Mouse (Mus musculus) MEL (cell line): ENCODE results near the gene Rai2. TPM values are rescaled to one million over a fixed set of nuclear protein-coding genes. Genes with fewer than 3 reads are reported as not detected.

Source experiments
- DNase-seq: peaks from one replicate; pipeline ENCODE4 v3.0.0; 2011; ENCODE audit warnings: low read depth, low spot score
- H3K27ac ChIP-seq: 2 replicates; pipeline ENCODE4 v1.5.1; 2012; ENCODE audit warnings: low read depth, mild to moderate bottlenecking, control low read depth, low read length, moderate library complexity; ENCODE audit not compliant: control insufficient read depth
- H3K27me3 ChIP-seq, 2 experiments: fragments of 150-350 bp in 1 of 2; sonication (generic) in 1 of 2; 2 replicates each; pipeline ENCODE4 v1.6.1; 2012; ENCODE audit warnings: low read length in 2 of 2, mild to moderate bottlenecking in 2 of 2, improper control_type of control experiment in 1 of 2, moderate library complexity in 1 of 2; ENCODE audit not compliant: insufficient read depth in 2 of 2, control insufficient read depth in 1 of 2
- H3K36me3 ChIP-seq, 2 experiments: 2 replicates each; pipeline ENCODE4 v1.6.1; 2012 to 2014; ENCODE audit warnings: low read length in 2 of 2, improper control_type of control experiment in 1 of 2, inconsistent platforms in 1 of 2, mild to moderate bottlenecking in 1 of 2; ENCODE audit not compliant: insufficient read depth in 2 of 2, control insufficient read depth in 1 of 2
- H3K4me1 ChIP-seq, 2 experiments: fragments of 150-350 bp in 1 of 2; sonication (generic) in 1 of 2; 2 replicates each; pipeline ENCODE4 v1.6.1; 2012; ENCODE audit warnings: low read length in 2 of 2, improper control_type of control experiment in 1 of 2, mild to moderate bottlenecking in 1 of 2; ENCODE audit not compliant: insufficient read depth in 2 of 2, control insufficient read depth in 1 of 2
- H3K4me3 ChIP-seq, 2 experiments: fragments of 150-350 bp in 1 of 2; sonication (generic) in 1 of 2; 2 replicates each; pipeline ENCODE4 v1.5.1; 2012; ENCODE audit warnings: low read depth in 2 of 2, low read length in 2 of 2, mild to moderate bottlenecking in 2 of 2, moderate library complexity in 2 of 2, control low read depth in 1 of 2, improper control_type of control experiment in 1 of 2; ENCODE audit not compliant: control insufficient read depth in 1 of 2, insufficient read depth in 1 of 2
- H3K79me2 ChIP-seq: 2 replicates; pipeline ENCODE4 v1.6.1; 2012; ENCODE audit warnings: mild to moderate bottlenecking, low read length, moderate library complexity; ENCODE audit not compliant: control insufficient read depth, poor library complexity, insufficient read depth
- H3K9ac ChIP-seq: 2 replicates; pipeline ENCODE4 v1.6.1; 2012; ENCODE audit warnings: low read depth, mild to moderate bottlenecking, control low read depth, low read length, moderate library complexity; ENCODE audit not compliant: control insufficient read depth, poor library complexity, severe bottlenecking
- H3K9me3 ChIP-seq: fragments of 150-350 bp; sonication (generic); replicated peaks from 2 replicates; pipeline ENCODE4 v1.6.1; 2012; ENCODE audit warnings: mild to moderate bottlenecking, low read length, improper control_type of control experiment, moderate library complexity; ENCODE audit not compliant: insufficient read depth
- BHLHE40 ChIP-seq: IDR thresholded peaks from 2 replicates; pipeline ENCODE4 v1.6.1; 2012; ENCODE audit warnings: low read depth, mild to moderate bottlenecking, inconsistent platforms, low read length, improper control_type of control experiment, borderline replicate concordance
- CHD1 ChIP-seq: IDR thresholded peaks from 2 replicates; pipeline ENCODE4 v1.6.1; 2012; ENCODE audit warnings: low read depth, mild to moderate bottlenecking, inconsistent platforms, low read length, improper control_type of control experiment
- CHD2 ChIP-seq: IDR thresholded peaks from 2 replicates; pipeline ENCODE4 v1.6.1; 2011; ENCODE audit warnings: low read length, improper control_type of control experiment
- CTCF ChIP-seq, 3 experiments: IDR thresholded peaks in 2 of 3; conservative IDR thresholded peaks in 1 of 3; 2 replicates each; pipeline ENCODE4 v1.5.1; 2011 to 2012; ENCODE audit warnings: low read length in 3 of 3, low read depth in 2 of 3, mild to moderate bottlenecking in 2 of 3, improper control_type of control experiment in 1 of 3, inconsistent platforms in 1 of 3, mixed read lengths in 1 of 3, moderate library complexity in 1 of 3; ENCODE audit not compliant: control insufficient read depth in 1 of 3, insufficient read depth in 1 of 3, poor library complexity in 1 of 3, severe bottlenecking in 1 of 3
- E2F4 ChIP-seq: IDR thresholded peaks from 2 replicates; pipeline ENCODE4 v1.6.1; 2011; ENCODE audit warnings: low read depth, low read length, improper control_type of control experiment, borderline replicate concordance
- ELF1 ChIP-seq: IDR thresholded peaks from 2 replicates; pipeline ENCODE4 v1.6.1; 2014; ENCODE audit warnings: low read depth, mild to moderate bottlenecking, inconsistent platforms, low read length, improper control_type of control experiment, moderate library complexity
- EP300 ChIP-seq, 2 experiments: IDR thresholded peaks; 2 replicates each; pipeline ENCODE4 v1.6.1; 2011; ENCODE audit warnings: improper control_type of control experiment in 2 of 2, low read length in 2 of 2, low read depth in 1 of 2, mild to moderate bottlenecking in 1 of 2
- GABPA ChIP-seq: IDR thresholded peaks from 2 replicates; pipeline ENCODE4 v1.6.1; 2012; ENCODE audit warnings: low read depth, mild to moderate bottlenecking, inconsistent platforms, low read length, improper control_type of control experiment, moderate library complexity
- GATA1 ChIP-seq: IDR thresholded peaks from 2 replicates; pipeline ENCODE4 v1.6.1; 2011; ENCODE audit warnings: low read depth, low read length, improper control_type of control experiment
- HCFC1 ChIP-seq: IDR thresholded peaks from 2 replicates; pipeline ENCODE4 v1.6.1; 2012; ENCODE audit warnings: low read depth, mild to moderate bottlenecking, inconsistent platforms, low read length, improper control_type of control experiment, moderate library complexity
- JUND ChIP-seq: IDR thresholded peaks from 2 replicates; pipeline ENCODE4 v1.6.1; 2011; ENCODE audit warnings: low read depth, mild to moderate bottlenecking, improper control_type of control experiment, low read length
- KAT2A ChIP-seq: conservative IDR thresholded peaks from 2 replicates; pipeline ENCODE4 v1.6.1; 2012; ENCODE audit warnings: low read depth, low read length, improper control_type of control experiment, inconsistent platforms
- MAX ChIP-seq: IDR thresholded peaks from 2 replicates; pipeline ENCODE4 v1.6.1; 2011; ENCODE audit warnings: low read length, improper control_type of control experiment
- MAZ ChIP-seq: IDR thresholded peaks from 2 replicates; pipeline ENCODE4 v1.6.1; 2012; ENCODE audit warnings: low read depth, mild to moderate bottlenecking, inconsistent platforms, low read length, improper control_type of control experiment
- MEF2A ChIP-seq: IDR thresholded peaks from 2 replicates; pipeline ENCODE4 v1.6.1; 2014; ENCODE audit warnings: low read depth, mild to moderate bottlenecking, inconsistent platforms, low read length, improper control_type of control experiment; ENCODE audit not compliant: poor library complexity, insufficient replicate concordance, severe bottlenecking; ENCODE audit errors: extremely low read depth
- MXI1 ChIP-seq: IDR thresholded peaks from 2 replicates; pipeline ENCODE4 v1.6.1; 2011; ENCODE audit warnings: mild to moderate bottlenecking, low read depth, low read length, improper control_type of control experiment
- MYB ChIP-seq: IDR thresholded peaks from 2 replicates; pipeline ENCODE4 v1.6.1; 2011; ENCODE audit warnings: mild to moderate bottlenecking, low read depth, low read length, improper control_type of control experiment
- MYC ChIP-seq: IDR thresholded peaks from 2 replicates; pipeline ENCODE4 v1.6.1; 2011; ENCODE audit warnings: low read depth, mild to moderate bottlenecking, low read length, improper control_type of control experiment, moderate library complexity
- POLR2A ChIP-seq, 2 experiments: IDR thresholded peaks; 2 replicates each; pipeline ENCODE4 v1.6.1; 2011 to 2012; ENCODE audit warnings: low read length in 2 of 2, mild to moderate bottlenecking in 2 of 2, control low read depth in 1 of 2, improper control_type of control experiment in 1 of 2, low read depth in 1 of 2, moderate library complexity in 1 of 2; ENCODE audit not compliant: control insufficient read depth in 1 of 2, insufficient read depth in 1 of 2, poor library complexity in 1 of 2
- POLR2AphosphoS2 ChIP-seq: IDR thresholded peaks from 2 replicates; pipeline ENCODE4 v1.6.1; 2011; ENCODE audit warnings: low read length, improper control_type of control experiment
- SIN3A ChIP-seq: IDR thresholded peaks from 2 replicates; pipeline ENCODE4 v1.6.1; 2012; ENCODE audit warnings: low read length, improper control_type of control experiment, inconsistent platforms
- SMC3 ChIP-seq: IDR thresholded peaks from 2 replicates; pipeline ENCODE4 v1.6.1; 2011; ENCODE audit warnings: low read depth, low read length, improper control_type of control experiment
- TAL1 ChIP-seq: IDR thresholded peaks from 2 replicates; pipeline ENCODE4 v1.6.1; 2012; ENCODE audit warnings: mild to moderate bottlenecking, inconsistent platforms, low read length, moderate library complexity, mixed read lengths
- TBP ChIP-seq: IDR thresholded peaks from 2 replicates; pipeline ENCODE4 v1.8.0; 2011; ENCODE audit warnings: low read depth, low read length, improper control_type of control experiment
- TCF12 ChIP-seq: IDR thresholded peaks from 2 replicates; pipeline ENCODE4 v1.6.1; 2014; ENCODE audit warnings: low read depth, mild to moderate bottlenecking, inconsistent platforms, low read length, improper control_type of control experiment, moderate library complexity
- UBTF ChIP-seq: IDR thresholded peaks from 2 replicates; pipeline ENCODE4 v1.6.1; 2012; ENCODE audit warnings: low read depth, mild to moderate bottlenecking, inconsistent platforms, low read length, improper control_type of control experiment, moderate library complexity, borderline replicate concordance; ENCODE audit not compliant: insufficient read depth
- USF1 ChIP-seq: IDR thresholded peaks from 2 replicates; pipeline ENCODE4 v1.6.1; 2014; ENCODE audit warnings: low read depth, mild to moderate bottlenecking, inconsistent platforms, low read length, improper control_type of control experiment, moderate library complexity
- USF2 ChIP-seq, 2 experiments: IDR thresholded peaks; 2 replicates each; pipeline ENCODE4 v1.6.1; 2011 to 2012; ENCODE audit warnings: improper control_type of control experiment in 2 of 2, low read length in 2 of 2, borderline replicate concordance in 1 of 2, inconsistent platforms in 1 of 2, low read depth in 1 of 2, mild to moderate bottlenecking in 1 of 2; ENCODE audit not compliant: insufficient read depth in 1 of 2
- ZC3H11A ChIP-seq: IDR thresholded peaks from 2 replicates; pipeline ENCODE4 v1.6.1; 2012; ENCODE audit warnings: low read depth, mild to moderate bottlenecking, inconsistent platforms, low read length, improper control_type of control experiment
- ZMIZ1 ChIP-seq: IDR thresholded peaks from 2 replicates; pipeline ENCODE4 v1.6.1; 2012; ENCODE audit warnings: low read depth, mild to moderate bottlenecking, inconsistent platforms, low read length, improper control_type of control experiment, moderate library complexity
- polyA plus RNA-seq, 2 experiments: library from polyadenylated mRNA; stranded (reverse) in 1 of 2; unstranded in 1 of 2; fragments of >175 nt in 1 of 2; fragments of >200 nt in 1 of 2; gene quantifications; 2 replicates each; pipeline versions ENCODE4 v1.2.1 to v1.2.4; 2012; ENCODE audit warnings: low replicate concordance in 2 of 2, low read depth in 1 of 2; ENCODE audit not compliant: insufficient read length in 2 of 2, insufficient read depth in 1 of 2, missing spikeins in 1 of 2
- total RNA-seq: library from RNA; depleted of rRNA; stranded (reverse); fragments of 300-350 nt; gene quantifications from 2 replicates; pipeline ENCODE4 v1.2.3, GENCODE M21; 2012

Rai2 gene
- total and polyA plus RNA-seq, 3 experiments = not detected

DNA sequence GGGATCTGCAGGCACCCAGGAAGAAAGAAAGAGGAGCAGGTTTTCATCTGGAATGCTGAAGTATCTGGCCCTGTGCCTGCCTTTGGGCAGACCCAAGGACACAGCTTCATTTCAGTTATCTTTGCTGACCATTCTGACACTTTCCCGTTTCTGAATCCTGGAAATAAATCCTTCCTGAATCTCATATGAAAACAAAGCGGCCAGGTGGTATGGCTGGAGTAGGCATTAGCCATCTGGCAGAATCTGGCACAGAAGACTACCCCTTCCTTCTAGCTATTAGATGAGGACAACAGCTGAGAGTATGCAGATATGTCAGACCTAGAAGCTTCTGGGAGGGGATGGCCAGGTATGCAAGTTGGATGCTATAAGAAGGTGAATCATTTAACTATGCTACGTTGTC lies 28.4 kb downstream of the Rai2 start:
- H3K27ac ChIP-seq = no peak overlapping the region
- no peaks in the 10 kb centered on the region for H3K79me2 ChIP-seq
- H3K9ac ChIP-seq = no peak overlapping the region
- no peaks in the 10 kb centered on the region for H3K36me3 ChIP-seq
- DNase-seq = no peak
- TF ChIP-seq TCF12 (no peak), CTCF (IDR thresholded peaks at IDR 0.05 in 2 of 3, conservative IDR thresholded peaks at IDR 0.05 in 1 of 3; ENCODE audit: control insufficient read depth in 1 of 3, insufficient read depth in 1 of 3, low read depth in 2 of 3, low read length in 3 of 3, poor library complexity in 1 of 3, severe bottlenecking in 1 of 3) (no peak), MXI1 (no peak), E2F4 (no peak), KAT2A (no peak), CHD1 (no peak), POLR2A (IDR thresholded peaks at IDR 0.05; ENCODE audit: control insufficient read depth in 1 of 2, insufficient read depth in 1 of 2, low read depth in 1 of 2, low read length in 2 of 2, poor library complexity in 1 of 2) (no peak), TBP (no peak), GATA1 (no peak), UBTF (no peak), ELF1 (no peak), SIN3A (no peak), HCFC1 (no peak), ZC3H11A (no peak), CHD2 (no peak), ZMIZ1 (no peak), TAL1 (no peak), BHLHE40 (no peak)
- H3K4me1 ChIP-seq = no peaks in the 10 kb centered on the region
- H3K27me3 ChIP-seq = no peaks in the 10 kb centered on the region
- no peaks in the 10 kb centered on the region for H3K9me3 ChIP-seq
- H3K4me3 ChIP-seq = no peak overlapping the region

DNA sequence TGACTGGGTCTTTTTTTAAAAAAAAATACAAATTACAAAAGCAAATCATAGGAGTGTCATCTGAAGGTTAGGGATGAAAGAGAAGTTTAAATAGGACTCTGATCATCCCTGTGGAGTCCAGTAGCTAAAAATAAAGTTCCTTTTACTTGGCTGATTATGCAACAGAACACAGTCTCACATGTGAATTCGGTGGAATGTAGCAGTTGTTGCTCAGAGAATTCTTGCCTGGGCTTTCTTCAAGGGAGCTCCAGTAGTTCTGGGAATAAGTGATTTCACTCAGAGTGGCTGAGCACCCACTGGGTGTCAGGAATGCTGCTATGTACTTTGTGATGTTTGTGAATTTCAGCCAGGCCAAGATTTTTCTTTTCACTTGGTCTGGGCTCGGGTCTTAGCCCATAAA lies 30.5 kb downstream of the Rai2 start:
- H3K4me3 ChIP-seq = no peak overlapping the region
- no peaks in the 10 kb centered on the region for H3K9me3 ChIP-seq
- TF ChIP-seq MYC (no peak), JUND (no peak), USF2 (IDR thresholded peaks at IDR 0.05; ENCODE audit: borderline replicate concordance in 1 of 2, insufficient read depth in 1 of 2, low read depth in 1 of 2, low read length in 2 of 2) (no peak), BHLHE40 (no peak), MYB (no peak), POLR2A (IDR thresholded peaks at IDR 0.05; ENCODE audit: control insufficient read depth in 1 of 2, insufficient read depth in 1 of 2, low read depth in 1 of 2, low read length in 2 of 2, poor library complexity in 1 of 2) (no peak), CTCF (IDR thresholded peaks at IDR 0.05 in 2 of 3, conservative IDR thresholded peaks at IDR 0.05 in 1 of 3; ENCODE audit: control insufficient read depth in 1 of 3, insufficient read depth in 1 of 3, low read depth in 2 of 3, low read length in 3 of 3, poor library complexity in 1 of 3, severe bottlenecking in 1 of 3) (no peak), MAZ (no peak), SMC3 (no peak), MEF2A (no peak), GABPA (no peak), GATA1 (no peak), USF1 (no peak), POLR2AphosphoS2 (no peak), MAX (no peak), ZC3H11A (no peak), TAL1 (no peak), ZMIZ1 (no peak), EP300 (IDR thresholded peaks at IDR 0.05; ENCODE audit: low read depth in 1 of 2, low read length in 2 of 2) (no peak), KAT2A (no peak)
- no peaks in the 10 kb centered on the region for H3K4me1 ChIP-seq
- H3K27me3 ChIP-seq = no peaks in the 10 kb centered on the region
- no peaks in the 10 kb centered on the region for H3K36me3 ChIP-seq
- no peaks in the 10 kb centered on the region for H3K79me2 ChIP-seq
- H3K9ac ChIP-seq = no peak overlapping the region
- no peak overlapping the region for H3K27ac ChIP-seq
- DNase-seq = no peak
